Mouse (Mus musculus) small intestine, adult 2 months (tissue): ENCODE measurements around the gene Cttnbp2. TPM values are rescaled to one million over a fixed set of nuclear protein-coding genes. Genes with fewer than 3 reads are reported as not detected.

Experiments
- H3K27ac ChIP-seq: fragments of 200-500 bp; 2 replicates; pipeline ENCODE4 v1.5.1; 2012; ENCODE audit warnings: low read depth, low read length, control low read depth, inconsistent platforms; ENCODE audit not compliant: insufficient read depth
- H3K27me3 ChIP-seq: fragments of 200-500 bp; 2 replicates; pipeline ENCODE4 v1.6.1; 2012; ENCODE audit warnings: mild to moderate bottlenecking, moderate library complexity, low read length, inconsistent platforms; ENCODE audit not compliant: control insufficient read depth, insufficient read depth
- H3K36me3 ChIP-seq: fragments of 200-500 bp; 2 replicates; pipeline ENCODE4 v1.6.1; 2012; ENCODE audit warnings: mild to moderate bottlenecking, low read length, control low read depth, inconsistent platforms; ENCODE audit not compliant: control insufficient read depth, insufficient read depth
- H3K4me1 ChIP-seq: fragments of 200-500 bp; 2 replicates; pipeline ENCODE4 v1.6.1; 2012; ENCODE audit warnings: low read length, inconsistent platforms, mixed read lengths; ENCODE audit not compliant: control insufficient read depth, insufficient read depth, insufficient read length
- H3K4me3 ChIP-seq: fragments of 200-500 bp; 2 replicates; pipeline ENCODE4 v1.5.1; 2012; ENCODE audit warnings: low read depth, mild to moderate bottlenecking, control low read depth, inconsistent platforms, low read length, moderate library complexity
- CTCF ChIP-seq: fragments of 200-500 bp; IDR thresholded peaks from 2 replicates; pipeline ENCODE4 v1.5.1; 2012; ENCODE audit warnings: low read depth, mild to moderate bottlenecking, control low read depth, inconsistent platforms, low read length, moderate library complexity, mixed read lengths; ENCODE audit not compliant: insufficient replicate concordance, insufficient read length; ENCODE audit errors: extremely low read depth
- POLR2A ChIP-seq: fragments of 200-500 bp; IDR thresholded peaks from 2 replicates; pipeline ENCODE4 v1.6.1; 2012; ENCODE audit warnings: low read depth, mild to moderate bottlenecking, control low read depth, inconsistent platforms, low read length, moderate library complexity
- WGBS: fragments of 180-500 bp; shearing (Covaris S2); methylation state at CpG from one replicate; pipeline ENCODE4 v1.1.7; 2018; 5-methylcytosine and 5-hydroxymethylcytosine counted together
- polyA plus RNA-seq: library from polyadenylated mRNA; depleted of rRNA; stranded (reverse); fragments of >200 nt; gene quantifications from 2 replicates; pipeline ENCODE4 v1.2.3, GENCODE M21; 2012

The Cttnbp2 gene
- polyA plus RNA-seq, 1 experiment = 0.46 TPM

- no peak for TF ChIP-seq CTCF
- TF ChIP-seq POLR2A = no peak
- Histone ChIP-seq H3K27me3 (no peaks in the 10 kb centered on the region), H3K4me3 (no peak overlapping the region), H3K27ac (no peak overlapping the region), H3K4me1 (no peaks in the 10 kb centered on the region), H3K36me3 (no peaks in the 10 kb centered on the region)
- WGBS = 85% methylated on average over 7 of the region's 7 CpGs
Measured at GRCm38 (mm10) chr6:18466227-18466626, 48.4 kb downstream of the Cttnbp2 start.

- H3K36me3 ChIP-seq = no peaks in the 10 kb centered on the region
- no peaks in the 10 kb centered on the region for H3K4me1 ChIP-seq
- no peak overlapping the region for H3K4me3 ChIP-seq
- H3K27ac ChIP-seq = no peak overlapping the region
- H3K27me3 ChIP-seq = no peaks in the 10 kb centered on the region
- TF ChIP-seq POLR2A (no peak), CTCF (no peak)
- 91% methylated on average over 10 of the region's 10 CpGs for WGBS
Measured at GRCm38 (mm10) chr6:18465626-18466025, 49.0 kb downstream of the Cttnbp2 start.

GRCm38 (mm10) chr6:18459657-18460056 is 55.0 kb downstream of the Cttnbp2 start:
- WGBS = 67% methylated on average over 1 of the region's 1 CpGs
- H3K36me3 ChIP-seq = no peaks in the 10 kb centered on the region

GRCm38 (mm10) chr6:18450551-18451193 is 64.0 kb downstream of the Cttnbp2 start:
- H3K4me1 ChIP-seq = no peaks in the 10 kb centered on the region
- H3K27me3 ChIP-seq = no peaks in the 10 kb centered on the region
- H3K4me3 ChIP-seq = no peak overlapping the region
- no peaks in the 10 kb centered on the region for H3K36me3 ChIP-seq
- H3K27ac ChIP-seq = no peak overlapping the region
- TF ChIP-seq CTCF (no peak), POLR2A (no peak)
- WGBS = 83% methylated on average over 5 of the region's 5 CpGs

More at GRCm38 (mm10) chr6:18459657-18460056, 55.0 kb downstream of the Cttnbp2 start:
- H3K4me3 ChIP-seq = no peak overlapping the region
- H3K27ac ChIP-seq = no peak overlapping the region
- H3K27me3 ChIP-seq = no peaks in the 10 kb centered on the region
- TF ChIP-seq CTCF (no peak), POLR2A (no peak)
- no peaks in the 10 kb centered on the region for H3K4me1 ChIP-seq

- Histone ChIP-seq H3K36me3 (no peaks in the 10 kb centered on the region), H3K4me3 (no peak overlapping the region), H3K27me3 (no peaks in the 10 kb centered on the region), H3K4me1 (no peaks in the 10 kb centered on the region), H3K27ac (no peak overlapping the region)
- WGBS = 88% methylated on average over 5 of the region's 5 CpGs
- TF ChIP-seq POLR2A (no peak), CTCF (no peak)
Measured at GRCm38 (mm10) chr6:18448078-18448477, 66.6 kb downstream of the Cttnbp2 start.

- WGBS = 82% methylated on average over 7 of the region's 7 CpGs
- no peak overlapping the region for H3K4me3 ChIP-seq
- H3K27ac ChIP-seq = no peak overlapping the region
- H3K27me3 ChIP-seq = no peaks in the 10 kb centered on the region
- TF ChIP-seq POLR2A = no peak
- TF ChIP-seq CTCF = no peak
- no peaks in the 10 kb centered on the region for H3K4me1 ChIP-seq
- H3K36me3 ChIP-seq = no peaks in the 10 kb centered on the region
Measured at GRCm38 (mm10) chr6:18446917-18447316, 67.7 kb downstream of the Cttnbp2 start.

GRCm38 (mm10) chr6:18446359-18446758 is 68.3 kb downstream of the Cttnbp2 start:
- no peak overlapping the region for H3K27ac ChIP-seq
- 71% methylated on average over 3 of the region's 3 CpGs for WGBS
- no peaks in the 10 kb centered on the region for H3K36me3 ChIP-seq
- TF ChIP-seq POLR2A = no peak
- H3K4me1 ChIP-seq = no peaks in the 10 kb centered on the region
- no peaks in the 10 kb centered on the region for H3K27me3 ChIP-seq
- no peak overlapping the region for H3K4me3 ChIP-seq
